Mouse (Mus musculus): ENCODE results near the gene Isy1. TPM values are rescaled to one million over a fixed set of nuclear protein-coding genes. Genes with fewer than 3 reads are reported as not detected.

Isy1 gene
- total RNA-seq (2021) = 100 to 1,000 TPM in 1 of 2 experiments, 10 to 100 TPM in 1; 55.9 to 120 TPM
- long read RNA-seq, experiment 1, full-length matches to known transcripts = 44 of 46 reads
- long read RNA-seq, experiment 1, partial matches to known transcripts = 0 of 46 reads
- long read RNA-seq, experiment 1, other reads (novel, unspliced or antisense) = 2 of 46 reads
- long read RNA-seq, experiment 2, full-length matches to known transcripts = 27 of 28 reads
- long read RNA-seq, experiment 2, partial matches to known transcripts = 0 of 28 reads
- long read RNA-seq, experiment 2, other reads (novel, unspliced or antisense) = 1 of 28 reads

DNA sequence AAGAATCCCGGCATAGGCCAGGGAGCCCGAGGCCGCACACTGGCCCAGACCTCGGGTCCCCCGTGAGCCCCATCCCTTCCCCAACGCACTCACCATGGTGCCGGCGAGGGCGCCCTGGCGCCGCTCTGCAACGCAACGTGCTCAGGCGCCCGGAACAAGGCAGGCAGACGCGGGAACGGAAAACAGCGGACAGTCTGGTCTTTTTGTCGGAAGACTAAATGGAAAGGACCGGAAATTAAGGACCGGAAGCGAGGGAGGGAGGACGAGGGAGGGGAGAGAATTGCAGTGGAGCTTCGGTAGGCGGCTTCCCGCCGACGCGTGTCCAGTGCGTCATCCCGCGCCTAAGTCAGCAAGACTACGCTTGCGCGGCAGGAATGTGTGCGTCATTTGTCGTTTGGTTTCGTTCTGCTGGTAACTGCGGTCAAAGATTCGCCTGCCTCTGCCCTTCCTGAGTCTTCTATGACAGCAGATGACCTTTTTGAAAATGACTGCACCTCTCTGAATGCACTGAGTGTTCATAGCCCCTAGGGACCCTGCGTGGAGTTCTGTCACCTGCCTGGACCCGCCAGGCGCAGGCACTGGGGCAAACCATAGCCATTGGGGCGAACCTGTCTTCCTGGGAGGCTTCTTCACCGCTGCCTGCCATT lies at the start of gene Isy1:
Isy1 (minus strand) TSS at position 248 of the 647 bp plus-strand sequence.
- DNase-seq (ENCODE audit: low spot score in 2 of 2) = peak; percentile 89 to 92

DNA sequence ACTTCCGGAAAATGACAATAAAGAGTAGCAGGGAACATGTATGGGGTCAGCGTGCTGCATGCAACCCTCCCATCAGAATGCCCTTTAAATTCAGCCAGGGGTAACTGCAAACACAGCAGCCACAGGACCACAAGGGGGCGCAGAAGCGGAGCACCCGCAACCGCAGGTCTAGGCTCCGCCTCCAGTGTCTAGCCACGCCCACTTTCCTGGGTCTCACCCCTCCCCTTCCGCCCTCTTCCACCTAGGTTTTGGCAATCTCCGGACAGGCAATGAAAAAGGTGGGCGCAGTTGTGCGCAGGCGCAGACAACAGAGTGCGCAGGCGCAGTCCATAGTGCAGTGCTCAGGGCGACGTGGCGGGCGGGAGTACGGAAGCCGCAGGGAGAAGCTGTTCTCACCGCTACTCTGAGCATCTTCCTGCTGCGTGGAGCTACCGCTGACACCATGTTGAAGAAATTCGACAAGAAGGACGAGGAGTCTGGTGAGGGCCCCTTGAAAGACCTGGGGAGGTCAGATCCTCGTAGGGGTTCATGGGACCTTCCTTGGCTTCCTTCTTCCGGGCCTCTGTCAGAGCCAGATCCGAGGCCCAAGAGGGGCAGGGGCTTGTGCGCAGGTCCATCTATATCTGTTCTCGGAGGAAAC lies 49.1 kb upstream of the Isy1 start, which contains the start of gene Copg1:
Copg1 (plus strand) TSS at position 221 of the 640 bp plus-strand sequence.
- peak; percentile 100 for DNase-seq (ENCODE audit: low spot score in 2 of 2)

DNA sequence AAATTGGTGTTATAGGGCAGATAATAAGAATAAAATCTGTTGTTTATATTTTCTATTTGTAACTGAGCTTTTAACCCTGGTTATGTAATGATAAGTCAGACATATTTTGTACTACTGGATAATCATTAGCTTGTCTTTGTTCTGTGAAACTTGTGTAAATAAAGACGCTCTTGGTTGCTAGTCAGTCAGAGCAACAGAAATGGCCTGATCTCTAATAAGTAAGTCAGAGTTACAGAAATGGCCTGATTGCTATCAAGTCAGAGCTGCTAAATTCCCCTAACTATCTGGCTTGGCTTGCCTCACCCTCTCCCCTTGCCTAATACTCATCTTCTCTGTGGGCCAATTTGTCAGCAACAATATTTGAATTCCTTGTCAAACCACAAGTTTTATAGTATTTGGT lies 48.1 kb upstream of the Isy1 start:
- DNase-seq (ENCODE audit: low spot score in 2 of 2) = no peak

DNA sequence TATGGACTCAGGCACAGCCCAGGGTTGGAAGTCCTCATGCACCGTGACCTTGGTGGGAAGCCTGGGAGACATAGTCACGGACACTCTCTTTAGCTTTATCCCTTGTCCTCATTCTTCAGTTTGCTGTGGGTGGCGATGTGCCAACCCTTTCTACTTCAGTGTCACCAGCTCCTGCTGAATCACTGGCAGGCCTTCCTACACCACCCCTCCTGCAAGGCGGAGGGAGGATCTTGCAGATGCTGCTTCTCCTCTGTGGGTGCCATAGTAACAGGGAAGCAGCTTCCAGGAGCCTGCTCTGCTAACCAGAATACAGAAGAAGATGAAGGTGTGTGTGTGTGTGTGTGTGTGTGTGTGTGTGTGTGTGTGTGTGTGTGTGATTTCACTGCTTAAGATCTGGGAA lies 44.2 kb upstream of the Isy1 start:
- peak; percentile 56 to 67 for DNase-seq (ENCODE audit: low spot score in 2 of 2)

DNA sequence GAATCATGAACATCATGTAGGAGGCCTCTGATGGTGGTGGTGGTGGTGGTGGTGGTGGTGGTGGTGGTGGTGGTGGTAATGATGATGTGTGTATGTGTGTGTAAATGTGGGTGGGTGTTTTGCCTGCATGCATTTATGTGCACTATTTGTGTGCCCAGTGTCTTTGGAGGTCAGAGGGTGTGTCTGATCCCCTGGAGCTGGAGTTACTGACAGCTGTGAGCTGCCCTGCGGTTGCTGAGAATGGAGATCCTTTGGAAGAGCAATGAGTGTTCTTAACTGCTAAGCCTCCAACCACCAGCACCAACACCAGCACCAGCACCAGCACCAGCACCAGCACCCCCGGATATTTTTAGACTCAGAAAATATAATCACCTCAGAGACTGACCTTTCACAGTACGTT lies 43.6 kb upstream of the Isy1 start:
- DNase-seq (ENCODE audit: low spot score in 2 of 2) = no peak

DNA sequence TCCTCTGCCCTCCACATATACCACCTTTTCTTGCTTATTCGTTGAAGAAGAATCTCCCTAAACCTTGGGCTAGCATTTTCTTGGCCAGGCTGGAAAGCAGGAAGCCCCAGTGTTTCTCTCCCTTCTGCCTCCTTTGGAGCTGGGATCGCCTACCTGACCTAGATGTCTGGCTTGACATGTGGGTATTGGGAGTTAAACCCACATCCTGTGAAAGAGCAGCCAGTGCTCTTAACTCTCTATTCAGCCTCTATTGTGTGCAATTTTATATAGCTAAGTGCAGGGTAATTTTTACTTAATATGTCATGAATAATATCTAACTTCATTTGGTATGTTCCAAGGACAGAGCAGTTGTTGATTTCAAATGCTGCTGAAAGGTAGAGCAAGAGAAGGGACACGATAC lies 41.0 kb upstream of the Isy1 start:
- DNase-seq (ENCODE audit: low spot score in 2 of 2) = no peak

DNA sequence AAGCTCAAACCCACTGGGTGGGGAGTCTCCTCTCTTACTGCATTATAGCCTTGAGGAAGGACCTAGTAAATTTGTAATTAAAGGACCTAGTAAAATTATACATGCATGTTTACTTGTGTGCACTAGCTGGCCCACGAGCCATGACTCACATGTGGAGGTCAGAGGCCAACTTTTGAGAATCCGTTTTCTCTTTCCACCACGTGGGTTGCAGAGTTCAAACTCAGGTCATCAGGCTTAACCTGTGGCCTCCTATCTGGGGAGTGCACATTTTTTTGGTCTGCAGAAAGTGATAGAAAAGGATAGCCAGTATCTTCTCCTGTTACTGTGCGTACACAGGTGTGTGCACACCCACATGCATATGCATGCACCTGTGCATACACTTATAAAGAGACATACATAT lies 40.4 kb upstream of the Isy1 start:
- DNase-seq (ENCODE audit: low spot score in 2 of 2) = no peak

DNA sequence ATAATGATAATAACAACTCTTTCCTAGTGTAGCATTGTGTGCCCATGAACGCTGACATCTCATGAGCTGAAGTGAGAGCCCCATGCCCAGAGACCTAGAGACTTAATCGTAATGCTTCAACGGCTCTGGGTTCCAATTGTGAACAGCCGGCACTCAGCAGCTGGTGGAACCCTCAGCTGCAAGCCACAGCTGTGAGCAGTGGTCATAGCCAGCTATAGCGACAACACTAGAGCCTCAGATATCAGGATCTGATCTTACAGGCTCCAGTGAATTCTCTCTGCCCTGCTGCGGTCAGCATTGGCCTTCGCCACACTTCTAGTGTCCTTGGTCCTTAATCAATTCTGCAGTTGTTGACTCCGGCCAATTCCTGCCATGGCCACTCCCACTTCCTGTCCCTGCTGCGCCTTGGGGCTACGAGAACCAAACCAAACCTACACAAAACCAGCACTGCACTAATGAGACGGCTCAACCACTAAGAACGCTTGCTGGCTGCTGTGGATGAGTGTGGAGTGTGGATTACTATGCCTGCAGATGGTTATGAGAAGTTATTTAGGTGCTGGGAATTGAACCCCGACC lies 37.6 kb upstream of the Isy1 start:
- peak in 1 of 2 experiments; percentile 24 for DNase-seq (ENCODE audit: low spot score in 2 of 2)

DNA sequence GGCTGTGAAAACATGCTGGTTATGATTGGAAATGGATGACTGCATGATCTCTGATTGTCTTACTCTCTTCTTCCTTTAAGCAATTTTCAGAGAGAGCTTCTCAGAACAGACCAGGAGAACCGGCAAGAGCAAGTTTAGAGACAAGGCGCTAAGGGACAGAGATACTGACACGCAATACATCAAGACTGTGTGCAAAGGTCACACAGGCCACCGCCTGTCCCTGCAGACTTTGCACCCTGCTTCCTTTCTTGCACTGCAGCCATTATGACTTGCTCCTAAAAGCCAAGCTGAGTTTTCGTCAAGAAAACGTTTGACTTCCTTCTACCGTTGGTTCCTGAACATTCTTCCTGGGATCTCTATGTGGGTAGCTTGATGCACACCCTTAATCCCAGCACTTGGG lies 37.0 kb upstream of the Isy1 start:
- no peak for DNase-seq (ENCODE audit: low spot score in 2 of 2)

DNA sequence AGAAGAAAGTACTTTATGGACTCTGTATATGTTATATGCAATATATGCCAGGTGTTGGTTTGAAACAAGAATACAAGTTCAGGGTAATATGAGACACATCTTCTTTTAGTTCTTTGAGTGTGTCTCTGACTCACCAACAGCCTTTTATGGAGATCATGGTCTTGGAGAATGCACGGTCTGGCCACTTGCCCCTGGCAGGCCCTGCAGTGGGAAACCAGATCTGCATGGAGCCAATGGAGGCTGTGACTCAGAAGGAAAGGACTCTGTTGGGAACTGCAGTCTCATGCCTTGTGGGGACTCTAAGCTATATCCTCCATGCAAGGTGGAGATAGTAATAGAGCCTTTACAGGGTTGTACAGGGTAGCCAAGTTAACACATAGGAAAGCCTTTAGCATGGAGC lies 36.5 kb upstream of the Isy1 start:
- DNase-seq (ENCODE audit: low spot score in 2 of 2) = no peak

DNA sequence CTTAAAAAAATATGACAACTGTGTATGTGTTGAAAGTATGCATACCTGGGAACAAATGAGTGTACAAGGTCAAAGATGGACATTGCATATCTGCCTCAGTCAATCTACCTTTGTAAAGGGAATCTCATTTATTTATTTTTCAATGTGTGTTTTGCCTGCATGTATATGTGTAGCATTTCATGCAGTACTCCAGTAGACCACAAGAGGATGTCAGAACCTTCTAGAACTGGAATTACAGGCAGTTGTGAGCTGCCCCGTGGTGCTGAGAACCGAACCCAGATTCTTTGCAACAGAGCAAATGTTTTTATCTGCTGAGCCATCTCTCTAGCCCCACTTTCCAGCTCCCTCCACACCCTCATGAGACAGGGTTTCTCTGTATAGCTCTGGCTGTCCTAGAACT lies 35.4 kb upstream of the Isy1 start:
- no peak for DNase-seq (ENCODE audit: low spot score in 2 of 2)

DNA sequence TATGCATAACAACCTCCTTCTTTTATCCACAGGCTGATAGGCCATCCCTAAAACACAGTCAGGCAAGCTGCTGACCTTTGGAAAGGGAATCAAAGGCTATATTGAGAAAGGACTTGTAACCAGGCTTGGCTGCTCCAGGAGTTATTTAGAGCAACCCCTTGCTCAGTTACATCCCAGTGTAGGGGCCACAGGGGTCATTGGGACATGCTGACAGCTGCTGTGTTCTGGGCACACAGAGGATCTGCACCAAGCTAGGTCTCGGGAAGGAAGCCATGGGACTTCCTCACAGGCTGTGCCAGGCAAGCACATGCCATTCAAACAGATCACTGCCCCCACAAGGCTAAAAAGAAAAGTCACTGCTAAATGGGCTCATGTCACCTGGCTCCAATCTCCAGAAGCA lies 34.5 kb upstream of the Isy1 start:
- DNase-seq (ENCODE audit: low spot score in 2 of 2) = no peak

DNA sequence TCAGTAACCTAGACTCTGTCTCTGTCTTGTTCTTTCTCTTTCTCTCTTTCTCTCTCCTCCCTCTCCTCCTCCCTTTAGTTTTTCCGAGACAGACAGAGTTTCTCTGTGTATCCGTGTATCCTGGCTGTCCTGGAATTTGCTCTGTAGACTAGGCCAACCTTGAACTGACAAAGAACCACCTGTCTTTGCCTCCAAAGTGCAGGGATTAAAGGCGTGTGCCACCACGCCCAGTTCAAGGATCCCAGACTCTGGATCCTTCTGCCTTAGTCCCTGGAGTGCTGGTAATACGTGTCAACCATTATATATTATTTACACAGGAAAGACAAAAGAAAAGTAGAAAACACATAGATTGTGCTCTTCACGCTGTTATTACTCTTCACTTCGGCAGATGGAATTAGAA lies 32.6 kb upstream of the Isy1 start:
- DNase-seq (ENCODE audit: low spot score in 2 of 2) = no peak

DNA sequence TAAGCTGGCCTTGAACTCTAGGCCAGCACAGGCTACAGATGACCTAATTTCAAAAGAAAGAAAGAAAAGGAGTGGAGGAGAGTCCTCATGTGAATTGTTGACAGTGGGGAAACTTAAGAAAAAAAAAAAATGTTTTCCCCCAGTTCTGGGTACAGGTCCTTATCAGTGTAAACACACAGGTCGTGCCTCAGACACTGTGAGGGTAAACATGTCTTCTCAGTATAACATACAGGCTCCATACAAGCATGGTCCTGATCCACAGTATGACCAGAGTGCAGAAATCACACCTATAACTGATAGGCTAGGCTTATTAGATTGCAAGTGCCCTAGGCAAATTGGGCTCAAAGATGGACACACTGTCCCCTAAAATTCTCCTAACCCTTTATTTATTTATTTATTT lies 31.8 kb upstream of the Isy1 start:
- no peak for DNase-seq (ENCODE audit: low spot score in 2 of 2)

DNA sequence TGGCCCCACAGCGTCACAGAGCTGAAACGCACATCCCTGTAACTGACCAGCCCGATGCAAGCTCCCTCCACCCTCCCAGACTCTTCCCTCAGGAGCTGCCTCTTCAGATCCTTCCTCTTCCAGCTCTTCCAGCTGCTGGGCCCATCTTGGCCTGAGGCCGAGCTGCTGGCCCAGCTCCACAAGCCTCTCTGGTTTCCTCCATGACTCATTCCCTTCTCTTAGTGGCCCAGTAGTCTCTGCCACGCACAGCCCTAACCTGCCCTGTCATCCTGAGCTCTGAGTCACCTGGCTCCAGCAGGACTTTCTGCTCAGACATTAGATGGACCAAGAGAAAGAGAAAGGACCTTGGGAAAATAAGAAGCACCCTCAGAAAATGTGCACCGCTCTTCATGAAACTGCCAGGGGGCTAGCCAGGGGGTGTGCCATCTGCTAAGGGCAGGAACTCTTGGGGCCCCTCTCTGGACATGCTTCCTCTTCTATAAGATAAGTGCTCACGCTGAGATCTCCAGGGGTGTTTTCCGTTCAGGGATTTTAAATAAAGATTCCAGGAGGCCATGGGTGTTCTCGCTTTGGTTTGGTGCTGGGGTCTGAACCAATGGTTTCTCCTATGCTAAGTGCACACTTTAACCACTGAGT lies 30.4 kb upstream of the Isy1 start:
- peak; percentile 76 to 80 for DNase-seq (ENCODE audit: low spot score in 2 of 2)

DNA sequence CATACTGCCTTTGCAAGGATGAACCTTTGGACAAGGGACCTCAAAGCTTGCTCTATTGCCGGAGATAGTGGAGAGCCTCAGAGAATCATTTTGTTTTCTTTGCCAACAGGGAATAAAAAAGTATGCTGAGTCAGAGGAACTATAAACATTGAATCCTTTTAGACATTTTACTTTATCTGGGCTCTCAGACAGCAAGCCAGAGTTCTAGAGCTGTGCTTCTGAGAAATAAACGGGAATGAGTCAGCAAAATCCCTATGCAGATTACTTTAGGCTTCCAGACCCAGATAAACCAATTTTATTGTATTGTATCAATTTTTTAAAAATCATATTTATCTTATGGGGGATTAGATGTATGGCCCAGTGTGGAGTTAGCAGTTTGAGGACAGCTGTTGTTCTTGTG lies 28.7 kb upstream of the Isy1 start:
- no peak for DNase-seq (ENCODE audit: low spot score in 2 of 2)

DNA sequence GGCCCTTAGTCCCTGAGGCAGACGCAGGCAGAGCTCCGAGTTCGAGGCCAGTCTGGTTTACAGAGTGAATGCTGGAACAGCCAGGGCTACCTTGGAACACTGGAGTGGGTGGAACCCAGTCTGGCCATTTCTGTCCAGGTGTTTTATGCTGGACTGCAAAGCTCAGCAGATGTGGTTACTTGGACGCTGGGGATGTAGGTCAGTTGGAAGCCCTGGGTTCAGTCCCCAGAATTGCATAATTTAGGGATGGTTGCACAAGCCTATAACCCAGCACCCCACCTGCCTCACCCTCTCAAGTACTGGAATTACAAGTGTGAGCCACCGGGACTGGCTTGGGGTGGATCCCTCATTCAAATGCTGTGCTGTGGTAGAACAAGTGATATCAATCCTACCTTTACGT lies 27.6 kb upstream of the Isy1 start:
- no peak for DNase-seq (ENCODE audit: low spot score in 2 of 2)

DNA sequence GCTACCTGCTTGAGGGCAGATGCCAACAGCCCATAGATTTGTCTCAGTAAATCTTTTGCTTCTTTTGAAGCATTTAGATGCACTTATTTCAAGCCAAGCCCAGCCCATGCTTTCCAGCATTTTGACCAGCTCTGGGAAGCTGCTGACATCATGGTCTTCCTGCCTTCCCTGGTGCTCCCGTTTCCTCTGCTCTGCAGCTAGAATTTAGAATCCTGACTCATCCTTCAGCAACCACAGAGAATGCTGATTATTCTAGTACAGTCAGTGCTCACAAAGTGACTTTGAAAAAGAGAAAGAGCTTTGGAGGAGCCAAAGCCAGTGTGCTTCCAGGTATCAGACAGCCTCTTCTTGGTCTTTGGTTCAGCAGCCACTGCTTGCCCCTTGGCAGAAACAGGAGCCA lies 18.5 kb upstream of the Isy1 start:
- no peak for DNase-seq (ENCODE audit: low spot score in 2 of 2)

DNA sequence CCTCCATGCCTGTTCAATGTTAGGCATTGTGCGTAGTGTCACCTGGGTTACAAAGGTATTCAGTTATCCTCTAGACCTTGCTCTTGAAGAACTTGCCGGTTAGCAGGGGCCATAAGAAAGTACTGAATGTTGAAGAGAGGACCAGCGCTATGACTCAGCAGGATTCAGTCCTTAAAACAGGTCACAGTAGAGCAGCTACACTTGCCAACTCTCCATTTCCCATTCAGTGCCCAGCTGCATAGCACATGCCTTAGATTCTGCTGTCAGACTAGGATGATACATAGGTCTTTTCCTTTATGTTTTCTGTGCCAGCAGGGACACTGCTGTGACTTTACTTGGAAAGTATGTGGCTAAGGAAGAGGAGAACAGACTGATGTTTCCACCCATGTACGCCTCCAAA lies 14.8 kb upstream of the Isy1 start:
- no peak for DNase-seq (ENCODE audit: low spot score in 2 of 2)

DNA sequence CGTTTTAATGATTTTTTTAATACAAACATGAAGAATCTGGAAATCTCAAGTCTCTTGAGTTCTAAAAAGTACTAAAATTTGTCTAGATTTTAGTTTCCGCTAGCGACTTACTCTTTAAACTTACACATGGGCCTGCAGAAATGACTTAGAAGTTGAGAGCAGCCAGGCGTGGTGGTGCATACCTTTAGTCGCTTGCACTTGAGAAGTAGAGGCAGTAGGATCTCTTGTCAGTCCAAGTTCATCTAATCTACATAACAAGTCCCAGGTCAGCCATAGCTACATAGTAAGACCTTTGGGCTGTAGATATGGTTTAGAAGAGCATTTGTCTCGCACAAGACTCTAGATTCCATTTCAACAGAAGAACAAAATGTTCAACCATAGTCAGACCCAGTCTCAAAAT lies 13.3 kb upstream of the Isy1 start:
- no peak for DNase-seq (ENCODE audit: low spot score in 2 of 2)

DNA sequence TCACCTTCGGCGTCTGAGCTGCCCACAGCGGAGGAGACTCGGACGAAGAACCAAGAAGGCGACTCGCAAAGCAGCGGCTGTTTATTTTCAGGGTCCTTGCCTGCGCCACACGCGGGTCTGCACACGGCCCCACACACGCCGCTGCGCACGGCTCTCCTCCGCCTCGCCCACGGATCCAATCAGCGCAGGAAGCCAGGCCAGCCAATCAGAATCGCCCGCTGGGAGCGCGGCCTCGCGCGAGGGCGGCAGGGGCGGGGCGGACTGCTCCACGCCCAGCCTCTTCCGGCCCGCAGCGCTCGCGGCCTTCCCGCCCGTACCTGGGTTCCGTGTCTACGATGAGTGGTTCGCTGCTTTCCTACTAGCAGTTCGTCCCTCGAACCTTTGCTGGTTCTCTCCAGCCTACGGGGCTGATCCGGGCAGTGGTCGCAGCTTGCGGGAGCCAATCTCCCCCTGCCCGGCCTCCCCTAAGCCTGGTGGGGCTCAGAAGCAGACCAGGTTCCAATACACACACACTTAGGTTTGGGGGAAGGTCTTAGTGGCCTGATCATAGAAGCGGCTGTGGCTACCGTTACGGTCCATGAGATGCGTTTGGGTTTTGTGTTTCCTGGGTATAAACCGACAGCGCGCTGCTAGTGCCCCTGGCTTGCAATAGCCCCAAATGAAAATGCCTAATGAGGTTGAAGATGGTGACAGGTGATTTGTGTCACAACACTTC lies 12.5 kb upstream of the Isy1 start, which contains the start of gene Cnbp:
Cnbp (minus strand) TSS at position 207 of the 715 bp plus-strand sequence.
- DNase-seq (ENCODE audit: low spot score in 2 of 2) = peak; percentile 95 to 96

All from adrenal gland, adult 18-20 months (tissue).